Comparison of ENCODE assay signal across 7 mouse cellular contexts in genomic region chr13:42053656-42054055, GRCm38 (mm10). TPM values are rescaled to one million over a fixed set of nuclear protein-coding genes. Genes with fewer than 3 reads are reported as not detected.
A peak's percentile ranks its signal among the peaks of the same experiment; 100 is the strongest.
DNase-seq lines count a peak whose midpoint lies in the region; ATAC-seq and TF ChIP-seq lines count a peak whose summit lies in the region.

No protein-coding gene starts in this region.

- peak overlapping the region; percentile 87 for H3K4me2 ChIP-seq in lung, embryonic 14.5 days
- H3K4me2 ChIP-seq in embryonic facial prominence, embryonic 13.5 days, result peak overlapping the region; percentile 80
- peak overlapping the region; percentile 78 for H3K4me2 ChIP-seq in limb, embryonic 11.5 days (ENCODE audit: low read depth, severe bottlenecking)
- peak overlapping the region; percentile 87 for H3K4me2 ChIP-seq in stomach, embryonic 15.5 days

- peaks cover 17% of the 10 kb centered on the region for H3K36me3 ChIP-seq in lung, embryonic 14.5 days (ENCODE audit: insufficient read depth)
- peaks cover 21% of the 10 kb centered on the region for H3K36me3 ChIP-seq in embryonic facial prominence, embryonic 13.5 days
- peaks cover 5% of the 10 kb centered on the region; the same call in 1 of the 2 replicates for H3K36me3 ChIP-seq in limb, embryonic 11.5 days (ENCODE audit: control insufficient read depth, insufficient read depth, low read length)
- peaks cover 4% of the 10 kb centered on the region; the same call in 1 of the 2 replicates for H3K36me3 ChIP-seq in stomach, embryonic 15.5 days

- H3K4me1 ChIP-seq in lung, embryonic 14.5 days (ENCODE audit: insufficient read depth), result peaks cover 3% of the 10 kb centered on the region
- peaks cover 13% of the 10 kb centered on the region for H3K4me1 ChIP-seq in embryonic facial prominence, embryonic 13.5 days
- H3K4me1 ChIP-seq in limb, embryonic 11.5 days (ENCODE audit: control insufficient read depth, insufficient read depth, low read length), result no peaks in the 10 kb centered on the region
- H3K4me1 ChIP-seq in stomach, embryonic 15.5 days, result peaks cover 4% of the 10 kb centered on the region; the same call in 1 of the 2 replicates

- H3K9ac ChIP-seq in lung, embryonic 14.5 days, result peak overlapping the region; percentile 89
- peak overlapping the region; percentile 91 for H3K9ac ChIP-seq in embryonic facial prominence, embryonic 13.5 days
- no peak overlapping the region for H3K9ac ChIP-seq in limb, embryonic 11.5 days (ENCODE audit: low read length)
- H3K9ac ChIP-seq in stomach, embryonic 15.5 days, result no peak overlapping the region

- peak overlapping the region; percentile 89 for H3K4me3 ChIP-seq in lung, embryonic 14.5 days (ENCODE audit: low read depth, low read length)
- H3K4me3 ChIP-seq in embryonic facial prominence, embryonic 13.5 days, result peak overlapping the region; percentile 85
- peak overlapping the region; percentile 81 for H3K4me3 ChIP-seq in limb, embryonic 11.5 days (ENCODE audit: low read depth, low read length)
- peak overlapping the region; percentile 92 for H3K4me3 ChIP-seq in stomach, embryonic 15.5 days (replicated peaks)

- H3K27ac ChIP-seq in lung, embryonic 14.5 days (ENCODE audit: low read depth), result 0 out of 2 replicates have a peak overlapping the region, but pooled peaks have one; percentile 98
- no peak overlapping the region for H3K27ac ChIP-seq in embryonic facial prominence, embryonic 13.5 days
- no peak overlapping the region for H3K27ac ChIP-seq in limb, embryonic 11.5 days (replicated peaks; ENCODE audit: low read depth, low read length)
- H3K27ac ChIP-seq in stomach, embryonic 15.5 days, result no peak overlapping the region

- no peaks in the 10 kb centered on the region for H3K9me3 ChIP-seq in lung, embryonic 14.5 days (ENCODE audit: low read depth, low read length)
- no peaks in the 10 kb centered on the region for H3K9me3 ChIP-seq in embryonic facial prominence, embryonic 13.5 days
- H3K9me3 ChIP-seq in limb, embryonic 11.5 days (ENCODE audit: control insufficient read depth, low read length), result no peaks in the 10 kb centered on the region
- H3K9me3 ChIP-seq in stomach, embryonic 15.5 days, result no peaks in the 10 kb centered on the region

- no peak for ATAC-seq in lung, embryonic 14.5 days (ENCODE audit: insufficient read depth)
- ATAC-seq in embryonic facial prominence, embryonic 13.5 days (ENCODE audit: insufficient number of reproducible peaks, insufficient read depth, low FRiP score, low TSS enrichment, low read depth), result no peak
- no peak for ATAC-seq in limb, embryonic 11.5 days (ENCODE audit: insufficient number of reproducible peaks, low FRiP score, low TSS enrichment, low read depth)
- ATAC-seq in stomach, embryonic 15.5 days (ENCODE audit: insufficient read depth, low FRiP score, low read depth), result no peak
- no peak for ATAC-seq in cerebellum, adult (ENCODE audit: insufficient number of reproducible peaks, low FRiP score, low TSS enrichment)

- H3K27me3 ChIP-seq in lung, embryonic 14.5 days (ENCODE audit: insufficient read depth, low read length), result no peaks in the 10 kb centered on the region
- H3K27me3 ChIP-seq in embryonic facial prominence, embryonic 13.5 days, result no peaks in the 10 kb centered on the region
- no peaks in the 10 kb centered on the region for H3K27me3 ChIP-seq in limb, embryonic 11.5 days (ENCODE audit: control insufficient read depth, insufficient read depth, low read length)
- no peaks in the 10 kb centered on the region for H3K27me3 ChIP-seq in stomach, embryonic 15.5 days (replicated peaks)

- WGBS in lung, embryonic 14.5 days, result 22% methylated on average over 2 of the region's 2 CpGs
- WGBS in embryonic facial prominence, embryonic 13.5 days, result 30% methylated on average over 2 of the region's 2 CpGs
- WGBS in limb, embryonic 11.5 days, result 38% methylated on average over 2 of the region's 2 CpGs
- 34% methylated on average over 2 of the region's 2 CpGs for WGBS in stomach, embryonic 15.5 days

- peak; percentile 13 for DNase-seq in lung, embryonic 14.5 days
- DNase-seq in lung, postnatal 10 days, result no peak
- DNase-seq in limb, embryonic 11.5 days (ENCODE audit: low spot score), result no peak
- no peak for DNase-seq in urinary bladder, postnatal 14 days (ENCODE audit: low spot score)

- TF ChIP-seq CTCF in lung, embryonic 14.5 days (IDR thresholded peaks at IDR 0.05; ENCODE audit: low read depth), result no peak

RNA-seq across cellular contexts. Expression of gene Hivep1, which starts 1.8 kb away (rescaled TPM):
- 12.1 and 12.3 TPM in 2 replicates for polyA plus RNA-seq in lung, embryonic 14.5 days (2014; fragmentation: Nextera tagmentation; extraction: Ambion mirVana)
- 12.4 and 14.5 TPM in 2 replicates for polyA plus RNA-seq in embryonic facial prominence, embryonic 13.5 days (2015; fragmentation: Nextera tagmentation; extraction: Ambion mirVana)
- 8.7 and 14.0 TPM in 2 replicates for polyA plus RNA-seq in limb, embryonic 11.5 days (2014; fragmentation: Nextera tagmentation; extraction: Ambion mirVana)
- polyA plus RNA-seq in stomach, embryonic 15.5 days (2015; fragmentation: Nextera tagmentation; extraction: Ambion mirVana), result 9.4 and 11.1 TPM in 2 replicates

Comparison
In these comparisons a context has a peak if more than half of its experiments do, and no peak if none do; other contexts are left out.
1. H3K9ac ChIP-seq: peak in lung, embryonic 14.5 days (single experiment) and embryonic facial prominence, embryonic 13.5 days (single experiment); none in limb, embryonic 11.5 days (single experiment) and stomach, embryonic 15.5 days (single experiment).
2. Peak in every context shown above with its lines, with median percentiles within 50 percentile points of each other: H3K4me2 ChIP-seq and H3K4me3 ChIP-seq.